Mouse (Mus musculus) CH12.LX (cell line): ENCODE measurements around the gene Prpsap2. TPM values are rescaled to one million over a fixed set of nuclear protein-coding genes. Genes with fewer than 3 reads are reported as not detected.

ENCODE experiments used
- DNase-seq: peaks from one replicate; pipeline ENCODE4 v3.0.0-alpha.2; 2013; ENCODE audit errors: extremely low read depth
- H3K27ac ChIP-seq: 2 replicates; pipeline ENCODE4 v1.5.1; 2012; ENCODE audit warnings: low read depth, mild to moderate bottlenecking, control low read depth, moderate library complexity; ENCODE audit not compliant: insufficient read depth
- H3K27me3 ChIP-seq: replicated peaks from 2 replicates; pipeline ENCODE3; 2012; ENCODE audit warnings: inconsistent platforms
- H3K36me3 ChIP-seq, 2 experiments: replicated peaks in 1 of 2; 2 replicates each; pipeline versions ENCODE3 to v1.6.1; 2012; ENCODE audit warnings: inconsistent platforms in 1 of 2, low read length in 1 of 2, mild to moderate bottlenecking in 1 of 2, mixed read lengths in 1 of 2, moderate library complexity in 1 of 2; ENCODE audit not compliant: control insufficient read depth in 1 of 2, insufficient read depth in 1 of 2
- H3K4me1 ChIP-seq, 2 experiments: 2 replicates each; pipeline ENCODE4 v1.6.1; 2012; ENCODE audit warnings: inconsistent platforms in 1 of 2, moderate library complexity in 1 of 2; ENCODE audit not compliant: insufficient read depth in 2 of 2, control insufficient read depth in 1 of 2
- H3K4me2 ChIP-seq: 2 replicates; pipeline ENCODE4 v1.6.1; 2012; ENCODE audit warnings: low read depth, mild to moderate bottlenecking, control low read depth; ENCODE audit not compliant: poor library complexity, insufficient read depth, severe bottlenecking
- H3K4me3 ChIP-seq, 3 experiments: fragments of 150-350 bp in 1 of 3; sonication (generic) in 1 of 3; replicated peaks in 1 of 3; 2 replicates each; pipeline versions ENCODE3 to v1.5.1; 2011 to 2012; ENCODE audit warnings: low read depth in 2 of 3, low read length in 2 of 3, mild to moderate bottlenecking in 2 of 3, moderate library complexity in 2 of 3, control low read depth in 1 of 3, improper control_type of control experiment in 1 of 3, inconsistent platforms in 1 of 3, mixed read lengths in 1 of 3; ENCODE audit not compliant: poor library complexity in 1 of 3
- H3K79me2 ChIP-seq: replicated peaks from 2 replicates; pipeline ENCODE4 v1.6.1; 2012; ENCODE audit warnings: mild to moderate bottlenecking, moderate library complexity; ENCODE audit not compliant: control insufficient read depth, poor library complexity, insufficient read depth, severe bottlenecking; ENCODE audit errors: extremely low read depth
- H3K9ac ChIP-seq: 2 replicates; pipeline ENCODE4 v1.6.1; 2012; ENCODE audit warnings: low read depth, mild to moderate bottlenecking, control low read depth, moderate library complexity; ENCODE audit not compliant: insufficient read depth
- H3K9me3 ChIP-seq: replicated peaks from 2 replicates; pipeline ENCODE3; 2012; ENCODE audit warnings: low read length, inconsistent platforms, mixed read lengths
- BHLHE40 ChIP-seq: IDR thresholded peaks from 2 replicates; pipeline ENCODE4 v1.6.1; 2011; ENCODE audit warnings: mild to moderate bottlenecking, low read depth, low read length, improper control_type of control experiment
- CHD1 ChIP-seq: IDR thresholded peaks from 2 replicates; pipeline ENCODE4 v1.6.1; 2012; ENCODE audit warnings: low read depth, low read length, improper control_type of control experiment, inconsistent platforms
- E2F4 ChIP-seq: IDR thresholded peaks from 2 replicates; pipeline ENCODE4 v1.6.1; 2011; ENCODE audit warnings: low read depth, low read length, improper control_type of control experiment; ENCODE audit not compliant: insufficient replicate concordance
- ELF1 ChIP-seq: IDR thresholded peaks from 2 replicates; pipeline ENCODE4 v1.6.1; 2014; ENCODE audit warnings: low read depth, mild to moderate bottlenecking, inconsistent platforms, low read length, improper control_type of control experiment
- EP300 ChIP-seq: IDR thresholded peaks from 2 replicates; pipeline ENCODE4 v1.6.1; 2011; ENCODE audit warnings: low read length, improper control_type of control experiment
- ETS1 ChIP-seq: conservative IDR thresholded peaks from 2 replicates; pipeline ENCODE4 v1.6.1; 2012; ENCODE audit warnings: low read depth, mild to moderate bottlenecking, inconsistent platforms, low read length, improper control_type of control experiment, moderate library complexity
- HCFC1 ChIP-seq: IDR thresholded peaks from 2 replicates; pipeline ENCODE4 v1.6.1; 2012; ENCODE audit warnings: low read depth, mild to moderate bottlenecking, inconsistent platforms, low read length, improper control_type of control experiment
- JUN ChIP-seq: IDR thresholded peaks from 2 replicates; pipeline ENCODE4 v1.6.1; 2011; ENCODE audit warnings: low read depth, mild to moderate bottlenecking, low read length, improper control_type of control experiment, moderate library complexity; ENCODE audit not compliant: insufficient read depth
- JUND ChIP-seq: conservative IDR thresholded peaks from 2 replicates; pipeline ENCODE4 v1.6.1; 2011; ENCODE audit warnings: low read depth, low read length, improper control_type of control experiment
- KAT2A ChIP-seq: IDR thresholded peaks from 2 replicates; pipeline ENCODE4 v1.6.1; 2012; ENCODE audit warnings: low read length, improper control_type of control experiment, inconsistent platforms; ENCODE audit not compliant: insufficient replicate concordance
- MXI1 ChIP-seq: IDR thresholded peaks from 2 replicates; pipeline ENCODE4 v1.6.1; 2011; ENCODE audit warnings: mild to moderate bottlenecking, low read depth, low read length, improper control_type of control experiment
- MYC ChIP-seq: IDR thresholded peaks from 2 replicates; pipeline ENCODE4 v1.6.1; 2011; ENCODE audit warnings: low read depth, mild to moderate bottlenecking, improper control_type of control experiment, low read length
- NELFE ChIP-seq: IDR thresholded peaks from 2 replicates; pipeline ENCODE4 v1.6.1; 2011; ENCODE audit warnings: low read depth, low read length, improper control_type of control experiment
- NRF1 ChIP-seq: IDR thresholded peaks from 2 replicates; pipeline ENCODE4 v1.6.1; 2014; ENCODE audit warnings: low read depth, mild to moderate bottlenecking, inconsistent platforms, low read length, improper control_type of control experiment, moderate library complexity
- PAX5 ChIP-seq: IDR thresholded peaks from 2 replicates; pipeline ENCODE4 v1.6.1; 2012; ENCODE audit warnings: low read length, inconsistent platforms, mixed read lengths
- POLR2A ChIP-seq: IDR thresholded peaks from 2 replicates; pipeline ENCODE4 v1.6.1; 2011; ENCODE audit warnings: low read depth, mild to moderate bottlenecking, improper control_type of control experiment, low read length
- POLR2AphosphoS2 ChIP-seq: IDR thresholded peaks from 2 replicates; pipeline ENCODE4 v1.6.1; 2011; ENCODE audit warnings: low read depth, low read length, improper control_type of control experiment
- RAD21 ChIP-seq: IDR thresholded peaks from 2 replicates; pipeline ENCODE4 v1.6.1; 2011; ENCODE audit warnings: low read depth, mild to moderate bottlenecking, low read length, improper control_type of control experiment, moderate library complexity
- SMC3 ChIP-seq: IDR thresholded peaks from 2 replicates; pipeline ENCODE4 v1.6.1; 2011; ENCODE audit warnings: low read depth, low read length, improper control_type of control experiment
- UBTF ChIP-seq: IDR thresholded peaks from 2 replicates; pipeline ENCODE4 v1.6.1; 2012; ENCODE audit warnings: low read depth, mild to moderate bottlenecking, inconsistent platforms, low read length, improper control_type of control experiment, moderate library complexity
- USF1 ChIP-seq: IDR thresholded peaks from 2 replicates; pipeline ENCODE4 v1.6.1; 2014; ENCODE audit warnings: low read depth, mild to moderate bottlenecking, inconsistent platforms, low read length, improper control_type of control experiment
- USF2 ChIP-seq: conservative IDR thresholded peaks from 2 replicates; pipeline ENCODE4 v1.6.1; 2011; ENCODE audit warnings: low read depth, low read length, improper control_type of control experiment
- ZMIZ1 ChIP-seq: IDR thresholded peaks from 2 replicates; pipeline ENCODE4 v1.6.1; 2012; ENCODE audit warnings: low read depth, mild to moderate bottlenecking, inconsistent platforms, low read length, improper control_type of control experiment
- ZNF384 ChIP-seq: IDR thresholded peaks from 2 replicates; pipeline ENCODE4 v1.6.1; 2012; ENCODE audit warnings: low read depth, low read length, improper control_type of control experiment, inconsistent platforms
- dilution Hi-C: fragments of 300-500 bp; cut with MboI; formaldehyde crosslinking; loops from 2 replicates; pipeline ENCODE4 v1.14.3; 2020; ENCODE audit warnings: low sequenced_read_pairs; ENCODE audit not compliant: extremely low pct_unique_long_range_greater_than_20kb, extremely low pct_ligation_motif_present
- in situ Hi-C: fragments of 300-500 bp; cut with MboI; formaldehyde crosslinking; loops from 3 replicates; pipeline ENCODE4 v1.14.3; 2019; ENCODE audit warnings: low sequenced_read_pairs, low pct_ligation_motif_present, low pct_unique_long_range_greater_than_20kb, mixed read lengths
- polyA plus RNA-seq: library from polyadenylated mRNA; unstranded; fragments of >175 nt; gene quantifications from 2 replicates; pipeline ENCODE4 v1.2.1, GENCODE M21; 2012; ENCODE audit warnings: low read depth; ENCODE audit not compliant: insufficient read length
- total RNA-seq, 2 experiments: library from RNA; depleted of rRNA; stranded (reverse); fragments of 300-350 nt in 1 of 2; fragments of >200 nt in 1 of 2; gene quantifications; 2 replicates each; pipeline ENCODE4 v1.2.3; 2012 to 2014

Gene Prpsap2
- total and polyA plus RNA-seq, 3 experiments, result 67.5 to 150 (median 85.6) TPM

GRCm38 (mm10) chr11:61698852-61699251 is 63.0 kb downstream of the Prpsap2 start (continued):
- TF ChIP-seq MYC (peak; percentile 74), RAD21 (peak; percentile 19), MXI1 (no peak), CHD1 (peak; percentile 55; the same call in 1 of the 2 replicates), ZMIZ1 (peak; percentile 71; the same call in 1 of the 2 replicates), POLR2A (0 out of 2 replicates have a peak, but pooled peaks have one; percentile 25)

- dilution Hi-C loops, result no loop called here
Measured at GRCm38 (mm10) chr11:61692996-61693395, 68.9 kb downstream of the Prpsap2 start.

GRCm38 (mm10) chr11:61687595-61687994 is 74.3 kb downstream of the Prpsap2 start:
- Histone ChIP-seq H3K27ac (peak overlapping the region; percentile 30; the same call in 1 of the 2 replicates), H3K4me2 (peak overlapping the region; percentile 78), H3K27me3 (no peaks in the 10 kb centered on the region), H3K9ac (peak overlapping the region; percentile 70; the same call in 1 of the 2 replicates), H3K79me2 (peaks cover 79% of the 10 kb centered on the region), H3K9me3 (no peaks in the 10 kb centered on the region), H3K4me3 (peak overlapping the region; percentile 66 to 93 (median 78)), H3K4me1 (peaks cover 47 to 78% of the 10 kb centered on the region in 2 experiments), H3K36me3 (peaks cover 41 to 79% of the 10 kb centered on the region in 2 experiments)
- in situ Hi-C loops (no loop called here), dilution Hi-C loops (no loop called here)
- DNase-seq, result no peak
- no peak for TF ChIP-seq USF1
- TF ChIP-seq UBTF, result peak; percentile 63; the same call in 1 of the 2 replicates
- no peak for TF ChIP-seq HCFC1

More at GRCm38 (mm10) chr11:61692996-61693395, 68.9 kb downstream of the Prpsap2 start:
- DNase-seq, result no peak
- Histone ChIP-seq H3K4me2 (no peak overlapping the region), H3K9me3 (no peaks in the 10 kb centered on the region), H3K36me3 (peaks cover 87 to 100% of the 10 kb centered on the region in 2 experiments), H3K4me1 (peaks cover 27 to 88% of the 10 kb centered on the region in 2 experiments), H3K79me2 (peaks cover 47% of the 10 kb centered on the region), H3K4me3 (no peak overlapping the region), H3K27ac (no peak overlapping the region), H3K9ac (no peak overlapping the region), H3K27me3 (no peaks in the 10 kb centered on the region)
- in situ Hi-C loops, result no loop called here
- TF ChIP-seq ZNF384 (no peak), USF2 (no peak), PAX5 (no peak), MYC (no peak), EP300 (no peak), BHLHE40 (no peak), RAD21 (no peak), NELFE (no peak), JUND (no peak), SMC3 (no peak), E2F4 (no peak), ETS1 (no peak), ZMIZ1 (no peak), JUN (no peak), CHD1 (no peak), POLR2AphosphoS2 (no peak), ELF1 (no peak), KAT2A (no peak), NRF1 (no peak)
